Mouse (Mus musculus) liver, embryonic 11.5 days (tissue): ENCODE data around the gene Efhd1. TPM values are rescaled to one million over a fixed set of nuclear protein-coding genes. Genes with fewer than 3 reads are reported as not detected.

Experiments
- ATAC-seq: fragments of 200-750 bp; cut with Nextera tagmentation; replicated peaks from 2 replicates; pipeline ENCODE4 v1.8.0; 2017; ENCODE audit warnings: moderate number of reproducible peaks, mild to moderate bottlenecking, moderate TSS enrichment, moderate library complexity; ENCODE audit not compliant: low FRiP score
- DNase-seq: peaks from one replicate; pipeline ENCODE4 v3.0.0-alpha.2; 2017; ENCODE audit warnings: low spot score
- H3K27ac ChIP-seq: fragments of 300-500 bp; sonication (generic); 2 replicates; pipeline ENCODE4 v1.5.1; 2014; ENCODE audit warnings: mild to moderate bottlenecking, low read depth, low read length, control low read depth
- H3K27me3 ChIP-seq: fragments of 300-500 bp; sonication (generic); replicated peaks from 2 replicates; pipeline ENCODE4 v1.6.1; 2014; ENCODE audit warnings: low read length, mixed read lengths; ENCODE audit not compliant: control insufficient read depth, insufficient read depth
- H3K36me3 ChIP-seq: fragments of 300-500 bp; sonication (generic); 2 replicates; pipeline ENCODE4 v1.6.1; 2014; ENCODE audit warnings: mild to moderate bottlenecking, low read length, moderate library complexity, mixed read lengths; ENCODE audit not compliant: control insufficient read depth, insufficient read depth
- H3K4me1 ChIP-seq: fragments of 300-500 bp; sonication (generic); replicated peaks from 2 replicates; pipeline ENCODE4 v1.6.1; 2014; ENCODE audit warnings: low read length, mixed read lengths; ENCODE audit not compliant: control insufficient read depth, insufficient read depth
- H3K4me2 ChIP-seq: fragments of 300-500 bp; sonication (generic); 2 replicates; pipeline ENCODE4 v1.6.1; 2014; ENCODE audit warnings: mild to moderate bottlenecking, control low read depth, moderate library complexity
- H3K4me3 ChIP-seq: fragments of 300-500 bp; sonication (generic); 2 replicates; pipeline ENCODE4 v1.5.1; 2014; ENCODE audit warnings: low read depth, low read length, control low read depth
- H3K9ac ChIP-seq: fragments of 300-500 bp; sonication (generic); 2 replicates; pipeline ENCODE4 v1.6.1; 2014; ENCODE audit warnings: low read depth, low read length, control low read depth
- H3K9me3 ChIP-seq: fragments of 300-500 bp; sonication (generic); 2 replicates; pipeline ENCODE4 v1.6.1; 2016; ENCODE audit warnings: low read length, inconsistent platforms, mixed read lengths; ENCODE audit not compliant: control insufficient read depth
- WGBS: fragments of 180-500 bp; shearing (Covaris S2); extraction: QIAGEN DNeasy Blood & Tissue Kit; methylation state at CpG from one replicate; pipeline ENCODE4 v1.1.7; 2014; 5-methylcytosine and 5-hydroxymethylcytosine counted together
- polyA plus RNA-seq: library from polyadenylated mRNA; unstranded; fragments of >200 nt; fragmentation: Nextera tagmentation; extraction: Ambion mirVana; gene quantifications from 2 replicates; pipeline ENCODE4 v1.2.1, GENCODE M21; 2014

Gene Efhd1
- polyA plus RNA-seq, 1 experiment from 2014 or later, result not detected

DNA sequence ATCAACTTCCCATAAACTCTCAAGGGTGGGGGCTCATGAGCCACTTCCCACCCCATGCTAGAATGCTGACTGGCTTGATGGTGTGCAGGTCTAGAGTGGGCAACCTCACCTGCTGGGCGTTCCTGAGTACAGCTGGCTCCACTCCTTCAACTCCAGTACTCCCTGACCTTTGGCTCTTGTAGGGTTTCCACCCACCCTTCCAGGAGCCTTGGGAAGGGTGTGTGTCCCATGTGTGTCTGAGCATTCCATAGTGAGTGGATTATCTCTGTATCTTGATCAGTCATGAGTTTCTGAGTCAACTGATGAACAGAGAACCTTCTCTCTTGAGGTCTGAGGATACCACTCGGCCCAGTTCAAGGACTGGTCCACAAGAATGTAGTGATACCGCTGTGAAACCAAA, 44.8 kb downstream of the Efhd1 start:
- no peak overlapping the region for H3K27ac ChIP-seq
- H3K4me1 ChIP-seq, result no peaks in the 10 kb centered on the region
- DNase-seq, result no peak
- no peaks in the 10 kb centered on the region for H3K36me3 ChIP-seq
- 82% methylated on average over 3 of the region's 3 CpGs for WGBS
- no peak overlapping the region for H3K4me2 ChIP-seq
- no peak for ATAC-seq
- H3K27me3 ChIP-seq, result no peaks in the 10 kb centered on the region
- no peak overlapping the region for H3K4me3 ChIP-seq
- no peaks in the 10 kb centered on the region for H3K9me3 ChIP-seq
- no peak overlapping the region for H3K9ac ChIP-seq

DNA sequence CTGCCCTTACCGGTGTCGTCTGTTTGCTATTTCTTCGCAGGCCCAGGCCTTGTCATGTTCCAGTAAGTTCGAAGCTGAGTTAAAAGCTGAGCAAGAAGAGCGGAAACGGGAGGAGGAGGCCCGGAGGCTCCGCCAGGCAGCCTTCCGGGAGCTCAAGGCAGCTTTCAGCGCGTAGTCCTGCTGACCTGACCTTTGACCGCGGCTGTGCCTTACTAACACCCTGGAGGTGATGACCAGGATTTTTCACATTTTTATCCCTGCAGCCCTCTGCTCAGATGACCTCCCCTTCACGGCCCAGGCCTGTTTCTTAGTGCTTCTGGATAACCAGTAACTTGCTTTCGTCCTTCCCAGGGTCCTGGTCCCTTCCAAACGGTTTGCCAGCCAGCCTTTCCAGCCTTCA, 45.5 kb downstream of the Efhd1 start:
- H3K4me2 ChIP-seq, result no peak overlapping the region
- no peaks in the 10 kb centered on the region for H3K4me1 ChIP-seq
- H3K4me3 ChIP-seq, result no peak overlapping the region
- H3K27ac ChIP-seq, result no peak overlapping the region
- no peaks in the 10 kb centered on the region for H3K27me3 ChIP-seq
- H3K36me3 ChIP-seq, result no peaks in the 10 kb centered on the region
- 75% methylated on average over 16 of the region's 16 CpGs for WGBS
- DNase-seq (no peak), ATAC-seq (no peak)
- no peaks in the 10 kb centered on the region for H3K9me3 ChIP-seq
- H3K9ac ChIP-seq, result no peak overlapping the region

DNA sequence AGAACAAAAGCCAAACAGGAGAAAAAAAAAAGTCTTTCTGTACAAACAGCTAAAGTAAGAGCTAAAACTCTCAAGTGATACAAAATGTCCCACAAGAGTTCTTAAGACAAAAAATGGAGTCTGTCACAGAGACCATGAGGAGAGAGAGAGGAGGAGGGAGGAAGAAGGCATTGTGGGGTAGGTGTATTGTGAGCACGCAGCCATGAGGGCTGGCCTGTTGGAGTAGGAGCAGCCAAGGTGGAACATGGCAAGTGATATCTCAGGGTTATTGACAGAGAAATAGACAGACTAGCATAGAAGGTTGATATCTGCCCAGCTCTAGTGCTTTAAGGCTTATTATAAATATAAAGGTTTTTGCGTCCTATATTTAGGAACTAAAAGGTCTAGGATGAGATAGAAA, 48.5 kb downstream of the Efhd1 start:
- no peaks in the 10 kb centered on the region for H3K9me3 ChIP-seq
- DNase-seq (no peak), ATAC-seq (no peak)
- H3K27ac ChIP-seq, result no peak overlapping the region
- H3K4me3 ChIP-seq, result no peak overlapping the region
- H3K4me2 ChIP-seq, result no peak overlapping the region
- no peaks in the 10 kb centered on the region for H3K4me1 ChIP-seq
- whole genome bisulfite sequencing, result 79% methylated on average over 2 of the region's 2 CpGs
- no peaks in the 10 kb centered on the region for H3K36me3 ChIP-seq
- H3K27me3 ChIP-seq, result no peaks in the 10 kb centered on the region
- H3K9ac ChIP-seq, result no peak overlapping the region

DNA sequence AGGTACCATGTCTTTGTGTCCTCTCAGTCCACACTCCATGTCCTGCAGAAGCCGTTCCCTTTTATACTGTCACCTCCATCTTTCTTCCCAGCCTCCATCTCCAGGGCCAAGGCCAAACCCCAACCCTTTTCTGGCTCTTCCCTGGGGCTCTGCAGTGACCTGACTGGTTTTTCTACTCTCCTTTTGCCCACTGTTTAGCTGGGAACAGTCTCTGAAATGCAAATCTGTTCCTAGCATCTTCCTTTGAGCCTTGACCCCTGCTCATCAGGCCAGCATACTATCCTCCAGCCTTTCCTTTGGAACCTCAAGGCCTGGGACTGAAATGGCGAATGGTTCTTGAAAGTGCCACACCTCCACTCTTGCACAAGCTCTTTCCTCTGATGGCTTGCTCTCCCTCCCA, 49.0 kb downstream of the Efhd1 start:
- no peak for ATAC-seq
- 74% methylated on average over 2 of the region's 2 CpGs for WGBS
- Histone ChIP-seq H3K27ac (no peak overlapping the region), H3K4me1 (no peaks in the 10 kb centered on the region), H3K9ac (no peak overlapping the region), H3K27me3 (no peaks in the 10 kb centered on the region), H3K36me3 (no peaks in the 10 kb centered on the region), H3K9me3 (no peaks in the 10 kb centered on the region), H3K4me3 (no peak overlapping the region), H3K4me2 (no peak overlapping the region)
- no peak for DNase-seq

DNA sequence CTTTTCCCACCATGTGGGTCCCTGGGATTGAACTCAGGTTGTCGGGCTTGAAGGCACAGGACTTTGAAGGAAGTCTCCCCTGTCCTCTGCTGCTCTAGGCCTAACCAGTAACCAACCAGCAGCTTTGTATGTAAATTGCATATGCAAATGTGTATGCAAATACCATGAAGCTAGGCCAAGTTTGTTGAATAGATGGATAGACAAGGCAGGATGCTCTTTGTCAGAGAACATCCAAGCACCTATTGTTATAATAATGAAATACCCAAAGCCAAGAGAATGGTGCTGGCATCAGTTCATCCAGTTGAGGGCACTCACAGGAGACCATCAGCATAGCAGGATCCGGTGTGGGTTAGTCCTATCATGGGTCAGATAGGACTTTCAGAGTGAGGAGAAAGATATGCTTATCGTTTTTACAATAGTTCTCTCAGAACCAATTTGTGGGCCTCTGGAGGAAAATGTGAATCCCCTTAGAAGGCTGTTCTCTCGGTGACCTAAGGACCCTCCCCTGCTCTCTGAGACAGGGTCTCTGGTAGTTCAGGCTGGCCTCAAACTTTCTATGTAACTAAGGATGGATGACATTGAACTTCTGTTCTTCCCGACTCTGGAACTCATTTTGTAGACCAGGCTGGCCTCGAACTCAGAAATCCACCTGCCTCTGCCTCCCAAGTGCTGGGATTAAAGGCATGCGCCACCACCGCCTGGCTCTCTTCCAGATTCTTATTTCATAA, 49.8 kb downstream of the Efhd1 start:
- Histone ChIP-seq H3K9ac (no peak overlapping the region), H3K27me3 (no peaks in the 10 kb centered on the region), H3K4me3 (no peak overlapping the region), H3K4me2 (no peak overlapping the region), H3K36me3 (no peaks in the 10 kb centered on the region), H3K27ac (no peak overlapping the region), H3K4me1 (no peaks in the 10 kb centered on the region), H3K9me3 (no peaks in the 10 kb centered on the region)
- 82% methylated on average over 8 of the region's 8 CpGs for WGBS
- DNase-seq, result no peak
- no peak for ATAC-seq

DNA sequence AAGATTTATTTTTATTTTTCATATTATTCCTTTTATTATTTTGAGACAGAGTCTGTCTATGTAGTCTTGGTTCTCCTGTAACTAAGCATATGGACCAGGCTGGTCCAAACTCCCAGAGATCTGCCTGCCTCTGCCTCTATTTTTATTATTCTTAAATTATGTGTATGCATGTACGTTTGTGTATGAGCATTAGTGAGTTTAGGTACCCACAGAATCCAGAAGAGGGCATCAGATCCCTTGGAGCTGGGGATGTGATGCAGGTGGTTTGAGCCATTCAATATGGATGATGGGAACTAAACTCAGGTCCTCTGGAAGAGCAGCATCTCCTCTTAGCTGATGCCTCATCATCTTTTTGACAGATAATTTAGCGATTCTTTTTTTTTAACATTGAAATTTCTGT, 51.3 kb downstream of the Efhd1 start:
- DNase-seq (no peak), ATAC-seq (no peak)
- no peak overlapping the region for H3K9ac ChIP-seq
- no peak overlapping the region for H3K4me2 ChIP-seq
- no peaks in the 10 kb centered on the region for H3K4me1 ChIP-seq
- H3K9me3 ChIP-seq, result peaks cover 6% of the 10 kb centered on the region; the same call in 1 of the 2 replicates
- H3K36me3 ChIP-seq, result no peaks in the 10 kb centered on the region
- no peak overlapping the region for H3K27ac ChIP-seq
- H3K27me3 ChIP-seq, result no peaks in the 10 kb centered on the region
- 79% methylated on average over 2 of the region's 2 CpGs for WGBS
- no peak overlapping the region for H3K4me3 ChIP-seq

DNA sequence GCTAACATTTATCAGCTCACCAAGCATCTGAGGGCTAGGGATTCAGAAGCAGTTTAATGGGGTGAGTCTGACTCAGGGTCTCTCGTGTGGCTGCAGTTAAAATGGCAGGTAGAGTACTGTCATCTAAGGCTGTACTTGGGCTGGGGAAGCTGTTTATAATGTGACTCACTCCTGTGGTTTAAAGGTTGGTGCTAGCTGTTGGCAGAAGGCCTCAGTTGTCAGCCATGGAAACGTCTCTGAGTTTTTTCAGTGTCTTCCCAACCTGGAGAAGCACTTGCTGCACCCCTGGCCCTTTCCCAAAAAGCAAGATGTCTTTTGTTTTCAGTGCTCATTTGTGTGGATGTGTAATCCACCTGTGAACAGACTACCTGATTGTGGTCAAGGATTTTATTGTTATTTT, 51.7 kb downstream of the Efhd1 start:
- Histone ChIP-seq H3K9ac (no peak overlapping the region), H3K9me3 (peaks cover 6% of the 10 kb centered on the region; the same call in 1 of the 2 replicates), H3K4me3 (no peak overlapping the region), H3K27me3 (no peaks in the 10 kb centered on the region), H3K36me3 (no peaks in the 10 kb centered on the region), H3K4me1 (no peaks in the 10 kb centered on the region), H3K4me2 (no peak overlapping the region), H3K27ac (no peak overlapping the region)
- DNase-seq (no peak), ATAC-seq (no peak)
- WGBS, result 66% methylated on average over 2 of the region's 2 CpGs

DNA sequence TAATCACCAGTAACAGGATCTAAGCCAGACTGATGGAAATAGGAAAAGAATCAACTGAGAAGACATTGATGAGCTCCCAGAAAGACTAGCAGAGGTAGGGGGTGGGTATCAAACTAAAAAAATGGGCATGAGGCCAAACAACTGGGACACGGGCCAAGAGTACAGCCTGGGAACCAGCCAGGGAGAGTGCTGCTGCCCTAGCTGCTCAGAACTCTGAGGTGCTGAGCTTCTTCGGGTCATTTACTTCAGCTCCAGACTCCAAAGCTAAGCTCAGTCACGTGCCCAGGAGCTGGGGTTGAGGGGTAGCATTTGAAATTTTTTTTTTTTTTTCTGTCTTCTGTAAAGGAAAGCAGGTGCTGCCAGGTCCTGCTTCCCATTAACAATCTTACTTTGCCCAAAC, 52.5 kb downstream of the Efhd1 start:
- H3K4me2 ChIP-seq, result no peak overlapping the region
- ATAC-seq (no peak), DNase-seq (no peak)
- H3K27me3 ChIP-seq, result no peaks in the 10 kb centered on the region
- no peak overlapping the region for H3K4me3 ChIP-seq
- peaks cover 10% of the 10 kb centered on the region for H3K9me3 ChIP-seq
- H3K27ac ChIP-seq, result no peak overlapping the region
- WGBS, result 76% methylated on average over 3 of the region's 3 CpGs
- no peaks in the 10 kb centered on the region for H3K4me1 ChIP-seq
- no peaks in the 10 kb centered on the region for H3K36me3 ChIP-seq
- no peak overlapping the region for H3K9ac ChIP-seq

DNA sequence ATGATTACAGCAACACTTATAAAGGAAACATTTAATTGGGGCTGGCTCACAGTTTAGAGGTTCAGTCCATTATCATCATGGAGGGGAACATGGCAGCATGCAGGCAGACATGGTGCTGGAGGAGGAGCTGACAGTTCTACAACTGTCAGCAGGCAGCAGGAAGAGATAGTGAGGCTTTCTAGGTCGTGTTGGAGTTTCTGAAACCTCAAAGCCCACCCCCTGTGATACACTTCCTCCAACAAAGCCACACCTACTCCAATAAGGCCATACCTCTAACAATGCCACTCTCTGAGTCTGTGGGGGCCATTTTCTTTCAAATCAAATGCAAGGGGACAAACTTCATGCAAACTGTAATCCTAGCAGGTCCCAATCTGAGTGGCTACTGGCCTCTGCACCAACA, 56.9 kb downstream of the Efhd1 start:
- peaks cover 10% of the 10 kb centered on the region for H3K9me3 ChIP-seq
- no peaks in the 10 kb centered on the region for H3K4me1 ChIP-seq
- no peak overlapping the region for H3K4me3 ChIP-seq
- H3K27me3 ChIP-seq, result no peaks in the 10 kb centered on the region
- no peaks in the 10 kb centered on the region for H3K36me3 ChIP-seq
- no peak overlapping the region for H3K4me2 ChIP-seq
- DNase-seq, result no peak
- H3K27ac ChIP-seq, result no peak overlapping the region
- 4% methylated on average over 1 of the region's 1 CpGs for WGBS
- H3K9ac ChIP-seq, result no peak overlapping the region
- ATAC-seq, result no peak
